Mouse (Mus musculus) heart, adult 2 months (tissue): ENCODE measurements around the gene Nutf2. TPM values are rescaled to one million over a fixed set of nuclear protein-coding genes. Genes with fewer than 3 reads are reported as not detected.

Experiments
- DNase-seq, 2 experiments: peaks; one replicate each; pipeline ENCODE4 v3.0.0; 2021
- H3K27ac ChIP-seq: fragments of 200-600 bp; 2 replicates; pipeline ENCODE4 v1.8.1; 2022
- H3K27me3 ChIP-seq: fragments of 200-500 bp; 2 replicates; pipeline ENCODE4 v1.6.1; 2012; ENCODE audit warnings: mild to moderate bottlenecking, low read length, inconsistent platforms, mixed read lengths; ENCODE audit not compliant: control insufficient read depth, insufficient read depth
- H3K36me3 ChIP-seq: fragments of 200-500 bp; 2 replicates; pipeline ENCODE4 v1.6.1; 2012; ENCODE audit warnings: low read length, inconsistent platforms; ENCODE audit not compliant: control insufficient read depth, insufficient read depth
- H3K4me1 ChIP-seq: fragments of 200-500 bp; 2 replicates; pipeline ENCODE4 v1.6.1; 2011; ENCODE audit warnings: low read length; ENCODE audit not compliant: control insufficient read depth, insufficient read depth
- H3K4me3 ChIP-seq: fragments of 200-600 bp; 2 replicates; pipeline ENCODE4 v1.8.1; 2022
- H3K79me2 ChIP-seq: fragments of 200-500 bp; replicated peaks from 2 replicates; pipeline ENCODE4 v1.6.1; 2012; ENCODE audit warnings: mild to moderate bottlenecking, inconsistent platforms, low read length, moderate library complexity, mixed read lengths; ENCODE audit not compliant: control insufficient read depth, insufficient read depth
- H3K9ac ChIP-seq: fragments of 200-500 bp; 2 replicates; pipeline ENCODE4 v1.6.1; 2012; ENCODE audit warnings: low read depth, mild to moderate bottlenecking, control low read depth, inconsistent platforms, low read length, mixed read lengths
- CTCF ChIP-seq: fragments of 200-600 bp; IDR thresholded peaks from 2 replicates; pipeline ENCODE4 v1.8.1; 2022; ENCODE audit warnings: antibody characterized with exemption, mild to moderate bottlenecking, moderate library complexity
- EP300 ChIP-seq: fragments of 200-500 bp; IDR thresholded peaks from 2 replicates; pipeline ENCODE4 v1.6.1; 2011; ENCODE audit warnings: low read depth, low read length, control low read depth; ENCODE audit not compliant: insufficient read depth
- POLR2A ChIP-seq: fragments of 200-500 bp; IDR thresholded peaks from 2 replicates; pipeline ENCODE4 v1.6.1; 2011; ENCODE audit warnings: mild to moderate bottlenecking, low read depth, low read length, control low read depth; ENCODE audit not compliant: insufficient read depth
- WGBS: fragments of 180-500 bp; shearing (Covaris S2); methylation state at CpG from one replicate; pipeline ENCODE4 v1.1.7; 2018; 5-methylcytosine and 5-hydroxymethylcytosine counted together
- intact Hi-C: fragments of 180-260 bp; cut with DNase I; formaldehyde crosslinking; loops from one replicate; pipeline ENCODE4 v1.15.1; 2025
- long read RNA-seq: library from polyadenylated mRNA; stranded (forward); transcript quantifications from one replicate; pipeline ENCODE4 v2.0.0, GENCODE M21; 2021
- polyA plus RNA-seq: library from polyadenylated mRNA; depleted of rRNA; stranded (reverse); fragments of >200 nt; gene quantifications from 2 replicates; pipeline ENCODE4 v1.2.3, GENCODE M21; 2012; rRNA removed
- total RNA-seq, 2 experiments: library from RNA; stranded (reverse); gene quantifications; 2 replicates each; pipeline ENCODE4 v1.2.3; 2021

Nutf2 gene
- total RNA-seq (10 to 100 TPM; 35.5 to 39.8 TPM), polyA plus RNA-seq (56.1 and 67.7 TPM in 2 replicates)
- long read RNA-seq, transcript Nutf2-201 (5 exons, 948 nt), result major isoform, 96 of 104 reads
- long read RNA-seq, partial matches to known transcripts, result 3 of 104 reads
- long read RNA-seq, other reads (novel, unspliced or antisense), result 4 of 104 reads

DNA sequence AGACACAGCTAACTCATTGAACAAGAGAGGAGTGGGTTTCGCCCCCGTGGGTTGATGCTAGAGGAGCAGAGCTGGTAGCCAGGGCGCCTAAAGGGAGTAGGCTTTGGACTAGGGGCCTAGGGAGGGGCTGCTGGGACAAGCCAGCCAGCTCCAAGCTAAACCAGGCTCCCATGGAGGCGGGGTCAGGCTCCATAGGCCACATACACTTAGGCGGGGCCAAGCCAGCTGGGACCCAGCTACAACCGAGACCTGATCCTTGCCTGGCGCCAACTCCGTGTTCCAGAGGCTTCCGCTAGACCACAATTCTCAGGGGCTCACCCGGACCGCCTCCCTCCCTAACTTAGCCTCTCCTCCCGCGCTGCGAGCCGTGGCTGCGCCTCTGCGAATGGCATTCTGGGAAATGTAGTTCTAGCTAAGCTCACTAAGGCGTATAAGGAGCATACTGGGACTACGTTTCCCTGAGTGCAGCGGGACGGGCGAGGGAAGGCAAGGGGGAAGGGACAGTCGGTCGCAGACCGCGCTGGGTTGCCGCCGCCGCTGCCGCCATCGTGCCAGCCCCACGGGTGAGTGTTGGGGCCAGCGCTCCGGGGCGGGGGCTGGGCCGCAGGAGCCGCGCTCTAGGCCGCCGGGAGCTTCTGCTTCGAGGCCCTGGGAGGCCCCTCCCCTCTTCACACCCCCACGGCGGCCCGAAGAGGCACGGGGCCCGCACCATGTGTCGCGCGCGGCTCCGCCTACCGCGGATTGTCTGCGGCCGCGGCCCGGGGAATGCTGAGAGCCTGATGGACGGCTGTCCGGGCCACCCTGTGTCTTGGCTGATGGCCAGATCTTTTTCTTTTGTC lies at the start of gene Nutf2:
Nutf2 (plus strand) TSS at position 438 of the 839 bp plus-strand sequence.
- peaks cover 7% of the 10 kb centered on the region for H3K36me3 ChIP-seq
- H3K27me3 ChIP-seq, result no peaks in the 10 kb centered on the region
- peak; percentile 92 to 98 for DNase-seq
- H3K4me1 ChIP-seq, result peaks cover 9% of the 10 kb centered on the region
- H3K4me3 ChIP-seq, result peak within 1 kb of the TSS; percentile 92
- H3K27ac ChIP-seq, result peak within 1 kb of the TSS; percentile 97
- TF ChIP-seq CTCF (no peak), POLR2A (peak; percentile 66), EP300 (peak; percentile 71; the same call in 1 of the 2 replicates)
- WGBS, result under 1% methylated on average over 59 of the region's 59 CpGs
- 0 out of 2 replicates have a peak, but pooled peaks cover 1% of the 10 kb centered on the region for H3K79me2 ChIP-seq
- peak within 1 kb of the TSS; percentile 78 for H3K9ac ChIP-seq
- intact Hi-C loops, result loop anchor here (2.0 kb wide), 2 partner anchors 20 to 38 kb away; partner anchors contain the start of gene Edc4

DNA sequence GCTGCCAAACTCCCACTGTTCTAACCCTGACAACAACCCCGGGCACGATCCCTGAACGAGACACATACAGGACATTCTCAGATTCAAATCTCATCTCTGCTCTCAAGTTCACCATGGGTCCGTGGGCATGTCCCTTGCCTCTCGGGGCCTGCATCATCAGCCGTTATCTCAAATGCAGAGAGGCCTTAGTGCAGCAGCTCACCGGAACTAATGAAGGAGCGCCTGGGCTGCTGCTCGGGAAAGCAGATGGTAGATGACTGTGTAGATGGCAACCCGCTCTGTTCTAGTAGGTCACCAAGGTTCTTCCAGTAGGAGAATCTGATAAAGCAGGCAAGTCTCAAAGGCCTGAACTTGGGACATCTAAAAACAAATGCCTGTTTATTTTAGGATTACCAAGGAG lies 49.3 kb upstream of the Nutf2 start:
- no peaks in the 10 kb centered on the region for H3K27me3 ChIP-seq
- peaks cover 22% of the 10 kb centered on the region for H3K36me3 ChIP-seq
- TF ChIP-seq POLR2A (no peak), CTCF (no peak), EP300 (no peak)
- H3K4me1 ChIP-seq, result peaks cover 24% of the 10 kb centered on the region
- H3K27ac ChIP-seq, result no peak overlapping the region
- H3K79me2 ChIP-seq, result 0 out of 2 replicates have a peak, but pooled peaks cover 3% of the 10 kb centered on the region
- no peak overlapping the region for H3K9ac ChIP-seq
- 41% methylated on average over 10 of the region's 10 CpGs for WGBS
- no peak overlapping the region for H3K4me3 ChIP-seq
- intact Hi-C loops, result no loop called here
- no peak for DNase-seq

DNA sequence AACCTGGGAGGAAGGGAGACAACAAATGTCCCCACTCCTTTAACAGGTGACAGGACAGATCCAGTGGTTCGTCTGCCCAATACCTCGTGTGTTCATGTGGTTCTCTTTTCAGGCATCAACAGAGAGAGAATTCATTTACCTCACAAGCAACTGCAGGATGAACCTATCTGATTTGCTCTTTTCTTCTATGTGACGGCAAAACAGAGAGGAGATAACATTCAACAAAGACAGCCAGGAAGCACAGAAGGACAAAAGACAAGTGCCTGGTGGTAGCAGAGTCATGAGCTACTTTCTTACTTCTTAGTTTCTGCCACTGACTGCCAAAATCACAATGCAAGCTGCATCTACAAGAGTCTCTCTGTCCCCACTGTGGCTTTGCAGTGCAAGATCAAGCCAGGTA lies 48.8 kb upstream of the Nutf2 start:
- WGBS, result 42% methylated on average over 3 of the region's 3 CpGs
- Histone ChIP-seq H3K27ac (no peak overlapping the region), H3K27me3 (no peaks in the 10 kb centered on the region), H3K4me3 (no peak overlapping the region), H3K4me1 (peaks cover 24% of the 10 kb centered on the region), H3K9ac (no peak overlapping the region; the same call in 1 of the 2 replicates), H3K79me2 (0 out of 2 replicates have a peak, but pooled peaks cover 3% of the 10 kb centered on the region), H3K36me3 (peaks cover 22% of the 10 kb centered on the region)
- intact Hi-C loops, result no loop called here
- TF ChIP-seq CTCF (no peak), POLR2A (no peak), EP300 (no peak)
- DNase-seq, result no peak

DNA sequence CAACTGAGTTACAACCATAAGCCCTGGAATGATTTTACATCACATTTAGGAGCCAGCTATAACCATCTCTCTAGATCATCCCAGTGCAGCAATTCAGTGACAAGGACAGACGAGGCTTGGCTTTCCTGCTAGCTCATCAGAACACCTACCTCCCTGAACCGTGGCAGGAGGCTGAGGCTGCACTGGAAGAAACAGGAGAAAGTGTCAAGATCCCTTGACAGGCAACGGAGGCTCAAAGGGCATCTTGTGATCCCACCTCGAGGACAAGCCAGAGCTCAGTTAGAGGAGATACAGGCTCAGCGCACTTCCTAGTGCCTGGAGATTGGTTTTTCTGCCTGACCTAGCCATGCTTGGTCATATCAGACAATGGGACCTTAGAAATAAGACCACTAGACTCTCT lies 47.9 kb upstream of the Nutf2 start:
- Histone ChIP-seq H3K36me3 (peaks cover 20% of the 10 kb centered on the region), H3K9ac (no peak overlapping the region), H3K4me1 (peaks cover 24% of the 10 kb centered on the region), H3K27ac (no peak overlapping the region), H3K4me3 (no peak overlapping the region), H3K79me2 (0 out of 2 replicates have a peak, but pooled peaks cover 3% of the 10 kb centered on the region), H3K27me3 (no peaks in the 10 kb centered on the region)
- no peak for DNase-seq
- intact Hi-C loops, result no loop called here
- TF ChIP-seq POLR2A, result no peak
- TF ChIP-seq CTCF, result no peak
- TF ChIP-seq EP300, result no peak
- 80% methylated on average over 5 of the region's 5 CpGs for WGBS

- no peak for DNase-seq
- Histone ChIP-seq H3K4me3 (no peak overlapping the region), H3K79me2 (peaks cover 3% of the 10 kb centered on the region; the same call in 1 of the 2 replicates), H3K4me1 (peaks cover 19% of the 10 kb centered on the region), H3K36me3 (peaks cover 14% of the 10 kb centered on the region), H3K9ac (no peak overlapping the region), H3K27ac (no peak overlapping the region), H3K27me3 (no peaks in the 10 kb centered on the region)
- intact Hi-C loops, result no loop called here
- TF ChIP-seq POLR2A, result no peak
- no peak for TF ChIP-seq CTCF
- no peak for TF ChIP-seq EP300
- 97% methylated on average over 6 of the region's 6 CpGs for WGBS
Measured at GRCm38 (mm10) chr8:105813241-105813640, 47.1 kb upstream of the Nutf2 start.

- intact Hi-C loops, result no loop called here
- WGBS, result 82% methylated on average over 3 of the region's 3 CpGs
- H3K79me2 ChIP-seq, result peaks cover 6% of the 10 kb centered on the region; the same call in 1 of the 2 replicates
Measured at GRCm38 (mm10) chr8:105819659-105820058, 40.7 kb upstream of the Nutf2 start.

More at GRCm38 (mm10) chr8:105819659-105820058, 40.7 kb upstream of the Nutf2 start:
- H3K4me3 ChIP-seq, result no peak overlapping the region
- no peaks in the 10 kb centered on the region for H3K27me3 ChIP-seq
- no peaks in the 10 kb centered on the region for H3K36me3 ChIP-seq
- TF ChIP-seq POLR2A, result no peak
- TF ChIP-seq CTCF, result no peak
- no peak for TF ChIP-seq EP300
- peaks cover 7% of the 10 kb centered on the region for H3K4me1 ChIP-seq
- no peak for DNase-seq
- no peak overlapping the region for H3K9ac ChIP-seq
- no peak overlapping the region; the same call in 1 of the 2 replicates for H3K27ac ChIP-seq
